Mouse (Mus musculus): ENCODE measurements at regions not wholly inside any gene's neighbourhood (a gene's known extent, or its start where the extent isn't known, plus 50 kb on each side); places are given as distances from the start of the nearest gene placed in this dataset.
A peak's percentile ranks its signal among the peaks of the same experiment; 100 is the strongest.
"Not testable (repeated sequence)": the region's sequence is repeated elsewhere in the genome, so short reads cannot be mapped to it uniquely, and the experiment has no call there.

DNA sequence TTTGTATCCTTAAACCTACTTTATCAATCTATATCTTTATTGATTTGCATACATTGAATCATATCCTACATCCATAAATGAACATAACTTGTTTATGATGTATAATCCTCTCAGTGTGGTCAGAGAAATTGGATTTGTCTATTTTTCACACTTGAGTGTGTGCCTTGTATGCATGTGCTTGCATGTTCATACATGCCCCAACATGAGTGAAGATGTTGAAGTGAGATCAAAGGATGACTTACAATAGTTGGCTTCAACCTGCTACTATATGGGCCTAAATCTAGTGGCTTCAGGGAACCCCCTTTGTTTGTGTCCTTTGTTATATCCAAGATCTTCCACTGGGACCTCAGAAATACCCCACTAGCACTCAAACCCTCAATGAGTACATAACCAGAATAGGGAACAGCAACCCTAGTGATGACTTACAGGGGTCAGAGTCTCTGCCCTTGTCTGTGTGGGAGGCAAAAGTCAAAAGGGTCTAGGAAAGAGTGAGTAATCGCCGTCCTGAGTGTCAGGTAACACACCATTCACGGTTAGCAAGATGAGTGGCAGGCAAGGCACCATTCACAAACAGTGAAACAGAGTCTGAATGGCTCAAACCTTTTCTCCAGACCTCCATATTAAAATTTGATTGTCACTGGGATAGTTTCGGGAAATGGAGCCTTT lies 236.3 kb downstream of the Lpin1 start:
- no peak for DNase-seq (ENCODE audit: low spot score)

- no peak for DNase-seq (ENCODE audit: low spot score)
These were observed 240.7 kb downstream of the Lpin1 start for GRCm38 (mm10) chr12:16370061-16370460.

- DNase-seq (ENCODE audit: low spot score) = peak; percentile 57
These were observed 248.4 kb downstream of the Lpin1 start for GRCm38 (mm10) chr12:16362341-16362740.

DNA sequence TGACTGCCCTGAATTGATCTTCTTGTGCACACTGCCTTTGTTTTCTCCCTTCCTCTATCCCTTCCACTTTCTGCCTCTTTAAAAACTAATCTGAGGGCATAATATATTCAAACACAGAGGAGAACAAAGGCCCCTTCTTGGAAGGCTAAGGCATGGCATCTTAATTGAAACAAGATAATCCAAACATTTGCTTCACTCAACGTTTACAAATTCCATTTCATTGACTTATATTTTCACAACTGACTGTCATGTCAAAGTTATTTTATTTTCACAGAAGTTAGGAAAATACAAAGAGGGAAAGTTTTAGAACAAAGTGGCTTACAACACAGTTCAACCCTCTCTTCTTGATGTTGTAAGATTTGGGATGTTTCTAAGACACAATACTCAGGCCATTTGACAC lies 251.9 kb downstream of the Lpin1 start:
- no peak for DNase-seq (ENCODE audit: low spot score)

DNA sequence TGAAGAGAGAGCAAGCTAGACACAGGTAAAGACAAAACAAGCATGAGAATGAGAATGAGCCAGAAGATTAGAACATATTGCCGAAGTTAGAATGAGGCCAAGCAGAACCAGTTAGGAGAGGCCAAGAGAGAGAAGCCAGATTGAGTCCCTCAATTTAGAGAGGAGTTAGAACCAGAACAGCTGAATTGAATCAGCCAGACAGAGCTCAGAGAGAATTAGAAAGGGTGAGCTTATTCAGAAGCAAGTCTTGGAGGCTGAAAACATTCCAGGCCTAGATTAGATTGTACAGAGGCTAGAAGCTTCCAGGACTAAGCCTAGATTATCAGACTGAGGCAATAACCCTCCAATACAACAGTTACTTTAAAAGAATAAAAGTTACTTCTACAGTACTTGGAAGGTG lies 256.1 kb downstream of the Lpin1 start:
- DNase-seq (ENCODE audit: low spot score) = no peak

DNA sequence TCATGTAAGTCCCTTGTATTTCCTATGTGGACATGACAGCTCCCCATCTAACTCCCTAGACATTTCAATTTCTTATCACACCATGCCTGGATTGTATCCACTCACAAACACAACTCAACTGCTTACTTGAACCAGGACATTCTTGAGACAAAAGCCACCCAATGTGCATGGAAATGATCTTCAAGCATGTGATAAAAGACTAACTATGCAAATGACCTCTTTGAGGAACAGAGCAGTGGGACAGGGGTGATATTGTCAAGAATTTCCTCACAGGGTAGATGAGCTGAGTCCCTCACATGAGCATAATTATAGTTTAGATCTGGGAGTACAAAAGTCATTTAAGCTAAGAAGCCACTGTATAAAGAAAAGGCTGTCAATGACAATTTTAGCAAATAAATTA lies 259.0 kb downstream of the Lpin1 start:
- no peak for DNase-seq (ENCODE audit: low spot score)

GRCm38 (mm10) chr12:16349310-16349709 lies 261.5 kb downstream of the Lpin1 start:
- no peak for DNase-seq (ENCODE audit: low spot score)

DNA sequence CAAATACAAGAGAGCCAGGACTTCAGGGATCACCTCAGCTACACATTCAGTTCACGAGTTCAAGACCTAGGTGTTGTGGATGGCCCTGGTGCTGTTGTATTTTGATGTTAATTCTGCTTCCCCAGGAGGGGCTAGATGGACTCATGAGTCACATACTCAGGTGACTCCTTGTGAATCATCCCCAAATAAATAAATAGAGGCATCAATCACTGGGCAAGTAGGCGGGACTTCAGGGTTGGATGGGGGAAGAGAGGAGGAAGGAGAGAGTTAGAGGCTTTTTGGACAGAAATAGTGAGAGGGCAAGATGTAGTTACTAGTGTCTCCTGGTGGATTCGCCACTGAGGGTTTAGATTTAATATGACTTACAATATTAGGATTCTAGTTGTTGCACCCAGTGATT lies 266.7 kb downstream of the Lpin1 start:
- DNase-seq (ENCODE audit: low spot score) = no peak

DNA sequence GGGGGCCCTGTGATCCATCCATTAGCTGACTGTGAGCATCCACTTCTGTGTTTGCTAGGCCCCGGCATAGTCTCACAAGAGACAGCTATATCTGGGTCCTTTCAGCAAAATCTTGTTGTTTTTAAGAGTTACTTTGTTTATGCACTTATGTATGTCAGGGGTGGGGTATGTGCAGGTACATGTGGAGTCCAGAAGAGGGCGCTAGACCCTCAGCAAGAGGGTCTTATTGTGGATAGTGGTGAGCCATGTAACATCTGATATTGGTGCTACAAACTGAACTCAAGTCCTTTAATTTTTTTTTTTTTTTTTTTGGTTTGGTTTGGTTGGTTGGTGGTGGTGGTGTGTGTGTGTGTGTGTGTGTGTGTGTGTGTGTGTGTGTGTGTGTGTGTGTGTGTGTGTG lies 268.7 kb downstream of the Lpin1 start:
- not testable (repeated sequence) for DNase-seq (ENCODE audit: low spot score)

DNA sequence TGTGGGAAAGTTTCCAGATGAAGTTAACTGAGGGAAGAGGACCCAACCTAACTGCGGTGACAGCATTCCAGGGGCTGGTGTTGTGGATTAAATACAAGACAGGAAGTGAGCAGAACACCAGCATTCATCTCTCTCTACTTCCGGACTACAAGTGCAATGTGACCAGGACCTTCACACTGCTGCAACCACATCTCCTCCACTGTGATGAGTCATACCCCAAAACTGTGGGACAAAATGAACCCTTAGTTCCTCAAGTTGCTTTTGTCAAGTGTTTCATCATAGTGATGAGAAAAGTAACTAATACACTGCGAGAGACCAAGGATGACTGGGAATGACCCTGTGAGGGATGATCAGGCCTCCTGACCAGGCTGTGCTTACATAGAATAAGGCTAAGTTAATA lies 279.3 kb downstream of the Lpin1 start:
- no peak for DNase-seq (ENCODE audit: low spot score)

DNA sequence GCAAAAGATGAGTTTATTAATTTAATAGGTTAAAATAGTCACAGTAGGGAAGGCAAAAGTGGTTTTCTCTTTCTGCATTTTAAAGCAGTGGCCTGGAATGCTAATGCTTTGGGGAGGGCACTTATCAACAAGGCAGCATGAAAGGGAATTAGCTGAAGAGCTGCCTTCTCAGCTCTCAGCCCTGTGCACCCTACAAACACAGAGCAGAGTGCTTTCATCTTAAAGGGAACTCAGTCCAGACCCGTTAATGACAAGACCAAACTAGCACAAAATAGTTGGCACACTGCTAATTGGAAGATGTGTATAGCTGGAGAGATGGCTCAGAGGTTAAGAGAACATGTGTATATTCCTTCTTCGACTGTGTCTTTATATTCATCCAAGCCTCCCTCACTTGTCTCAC lies 281.6 kb downstream of the Lpin1 start:
- DNase-seq (ENCODE audit: low spot score) = no peak

DNA sequence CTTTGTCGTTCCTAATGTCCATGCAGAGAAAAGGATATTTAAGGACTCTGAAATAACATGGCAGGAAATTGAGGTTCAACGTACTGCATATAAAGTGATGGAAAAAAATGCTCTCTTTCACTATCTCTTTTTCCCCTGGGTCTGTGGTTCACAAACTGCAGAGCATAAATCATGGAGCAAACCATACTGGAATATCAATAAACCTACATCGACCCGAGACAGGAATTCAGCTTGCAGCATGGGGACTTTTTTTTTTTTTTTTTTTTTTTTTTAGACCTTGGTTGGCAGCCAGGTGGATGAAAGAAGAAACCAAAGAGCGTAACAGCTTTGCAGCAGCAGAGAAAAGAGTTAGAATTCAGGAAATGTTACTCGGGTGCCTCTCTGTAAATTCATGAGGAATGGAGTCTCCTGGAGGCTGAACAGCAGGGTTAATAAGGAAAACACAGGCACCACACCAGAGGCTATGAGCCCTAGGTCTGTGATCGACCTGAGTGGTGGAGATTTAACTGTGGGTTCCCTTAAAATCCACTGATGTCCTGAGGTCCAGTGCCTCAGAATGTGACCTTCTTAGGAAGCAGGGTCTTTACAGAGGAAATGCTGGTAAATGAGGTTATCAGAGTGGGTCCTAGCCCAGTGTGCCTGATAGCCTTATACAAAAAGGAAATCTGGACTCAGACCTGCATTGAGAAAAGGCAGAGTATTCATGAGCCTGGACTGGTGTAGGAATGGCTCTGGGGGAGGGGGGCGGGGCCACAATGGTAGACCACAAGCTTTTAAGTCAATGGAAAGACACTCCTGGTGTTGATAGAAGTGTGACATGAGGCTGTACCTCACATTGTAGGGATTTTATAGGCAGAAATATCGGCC lies 290.0 kb downstream of the Lpin1 start:
- DNase-seq (ENCODE audit: low spot score) = peak; percentile 39

- no peak for DNase-seq (ENCODE audit: low spot score)
These were observed 302.7 kb downstream of the Lpin1 start for GRCm38 (mm10) chr12:16308101-16308500.

DNA sequence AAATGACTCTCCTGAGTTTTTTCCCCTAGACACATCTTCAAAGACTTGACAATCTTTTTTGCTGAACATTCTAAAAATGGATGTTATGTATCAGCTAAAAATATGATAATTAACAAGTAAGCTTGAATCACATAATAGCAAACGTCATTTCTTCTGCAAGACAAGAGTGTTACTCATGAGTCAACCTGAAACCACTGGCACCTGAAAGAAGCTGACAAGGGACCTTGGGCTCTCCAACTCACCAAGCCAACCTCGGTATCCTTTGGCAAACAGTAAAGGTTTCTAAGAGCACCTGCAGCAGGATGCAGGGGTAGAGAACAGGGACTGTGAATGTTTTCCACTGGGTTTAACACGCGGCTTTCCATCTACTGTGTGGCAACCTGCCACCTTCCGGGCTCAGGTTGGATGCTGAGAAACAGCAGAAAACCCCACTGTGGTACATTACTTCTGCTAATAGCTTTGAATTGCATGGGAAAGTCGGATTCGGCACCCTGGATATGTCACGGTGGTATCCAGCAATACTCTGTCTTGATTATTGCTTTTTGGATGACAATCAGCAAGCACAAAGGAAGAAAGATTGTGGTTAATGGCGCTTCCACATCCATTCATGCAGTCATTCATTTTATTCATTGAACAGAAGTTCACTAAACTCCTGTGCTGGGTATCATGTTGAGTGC lies 305.9 kb downstream of the Lpin1 start:
- DNase-seq (ENCODE audit: low spot score) = no peak

DNA sequence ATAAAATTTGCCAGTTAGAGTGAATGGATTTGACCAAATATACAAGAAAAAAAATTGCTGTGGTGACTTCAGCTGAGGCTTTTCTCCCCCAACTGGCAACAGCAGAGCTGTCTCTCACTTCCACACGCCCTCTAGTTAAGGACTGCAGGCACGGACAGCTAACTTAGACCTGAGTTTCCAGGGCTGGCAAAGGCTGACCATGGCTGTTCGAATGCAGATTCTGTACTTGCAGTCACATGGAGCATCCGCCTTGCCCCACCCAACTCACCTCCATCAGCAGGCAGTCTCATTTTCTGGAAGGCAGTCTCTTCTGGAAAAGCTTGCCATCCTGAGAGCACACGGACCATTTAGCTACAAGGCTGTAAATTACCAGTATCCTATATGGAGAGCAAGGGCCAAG lies 325.7 kb downstream of the Lpin1 start:
- no peak for DNase-seq (ENCODE audit: low spot score)

DNA sequence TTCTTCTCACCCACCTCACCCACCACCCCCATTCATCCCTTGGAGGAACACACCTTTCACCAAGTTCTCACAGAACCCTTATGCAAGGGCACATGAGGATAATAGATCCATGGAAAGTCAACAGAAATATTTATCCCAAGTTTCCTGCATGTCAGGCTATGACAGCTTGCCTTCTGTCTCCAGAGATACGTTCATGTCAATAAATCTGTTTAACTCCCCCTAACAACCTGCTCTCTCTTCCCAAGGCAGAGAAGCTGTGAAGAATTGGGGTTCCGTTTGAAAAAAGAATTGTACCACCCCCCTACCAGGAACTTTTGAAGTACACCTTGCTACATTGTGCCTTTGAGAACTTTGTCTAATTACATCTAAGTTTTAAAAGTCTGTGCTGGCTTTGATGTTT lies 331.6 kb downstream of the Lpin1 start:
- no peak for DNase-seq (ENCODE audit: low spot score)

DNA sequence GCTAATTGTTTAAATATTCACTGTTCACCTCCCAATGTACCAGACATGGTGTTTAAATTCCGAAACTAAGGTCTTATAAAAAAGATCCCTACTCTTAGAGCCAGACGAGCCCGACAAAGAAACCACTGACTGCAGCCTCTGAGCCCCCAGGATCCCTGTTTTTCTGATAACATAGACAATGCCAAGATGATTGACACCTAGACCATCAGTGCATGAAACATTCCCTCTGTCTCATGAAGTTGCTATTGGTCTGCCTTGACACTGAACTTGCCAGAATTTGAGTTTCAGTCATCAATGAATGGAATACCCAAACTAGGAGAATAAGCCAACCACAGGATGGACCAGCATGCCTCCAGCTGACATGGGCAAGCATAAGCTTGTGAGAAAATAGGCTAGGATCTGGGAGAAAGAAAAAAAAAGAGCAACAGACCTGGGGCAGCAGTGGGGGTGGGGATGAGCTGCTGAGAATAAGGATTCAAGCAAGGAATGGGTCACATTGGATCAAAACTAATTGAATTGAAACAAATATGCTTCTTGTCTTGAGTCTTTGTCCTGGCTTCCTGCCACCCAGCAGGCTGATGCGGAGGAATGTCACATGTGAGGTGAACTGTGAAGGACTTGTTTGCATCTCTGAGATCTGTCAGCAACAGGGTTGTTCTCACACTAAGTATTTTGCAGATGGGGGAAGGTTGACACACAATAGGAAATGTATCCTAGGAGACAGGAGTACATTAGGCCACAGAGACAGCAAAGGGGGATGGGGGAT lies 333.0 kb downstream of the Lpin1 start:
- DNase-seq (ENCODE audit: low spot score) = no peak

- no peak for DNase-seq (ENCODE audit: low spot score)
These were observed 333.6 kb downstream of the Lpin1 start for GRCm38 (mm10) chr12:16277144-16277543.

DNA sequence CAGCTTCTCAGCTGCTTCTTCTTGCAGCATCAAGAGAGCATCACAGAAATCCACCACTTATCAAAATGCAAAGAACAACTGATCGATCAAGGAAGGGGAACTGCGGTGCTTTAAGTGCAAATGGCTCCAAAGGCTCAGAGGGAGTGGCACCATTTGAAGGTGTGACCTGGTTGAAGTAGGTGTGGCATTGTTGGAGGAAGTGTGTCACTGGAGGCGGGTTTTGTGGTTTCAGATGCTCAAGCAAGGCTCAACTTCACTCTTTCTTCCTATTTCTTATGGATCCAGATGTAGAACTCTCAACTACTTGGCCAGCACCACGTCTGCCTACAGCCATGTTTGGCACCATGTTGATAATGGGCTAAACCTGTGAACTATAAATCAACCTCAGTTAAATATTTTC lies 334.5 kb downstream of the Lpin1 start:
- DNase-seq (ENCODE audit: low spot score) = no peak

- no peak for DNase-seq (ENCODE audit: low spot score)
These were observed 338.3 kb downstream of the Lpin1 start for GRCm38 (mm10) chr12:16272441-16272840.

- DNase-seq (ENCODE audit: low spot score) = no peak
These were observed 339.9 kb downstream of the Lpin1 start for GRCm38 (mm10) chr12:16270876-16271275.

GRCm38 (mm10) chr12:16269706-16270105 lies 341.1 kb downstream of the Lpin1 start:
- DNase-seq (ENCODE audit: low spot score) = no peak

Data from adipocyte (in vitro differentiated cells).